Mouse (Mus musculus) liver, postnatal 0 days (tissue): ENCODE data around the gene Nfu1. TPM values are rescaled to one million over a fixed set of nuclear protein-coding genes. Genes with fewer than 3 reads are reported as not detected.

Source experiments
- ATAC-seq: fragments of 200-750 bp; cut with Nextera tagmentation; 2 replicates; pipeline ENCODE4 v1.8.0; 2017; ENCODE audit warnings: mild to moderate bottlenecking, moderate library complexity
- DNase-seq: peaks from one replicate; pipeline ENCODE4 v3.0.0-alpha.2; 2016
- H3K27ac ChIP-seq: fragments of 300-500 bp; sonication (generic); 2 replicates; pipeline ENCODE4 v1.5.1; 2014; ENCODE audit warnings: antibody characterized with exemption, moderate library complexity, mild to moderate bottlenecking, low read depth
- H3K27me3 ChIP-seq: fragments of 300-500 bp; sonication (generic); 2 replicates; pipeline ENCODE4 v1.6.1; 2014; ENCODE audit warnings: low read length, control low read depth, mixed read lengths; ENCODE audit not compliant: insufficient read depth
- H3K36me3 ChIP-seq: fragments of 300-500 bp; sonication (generic); replicated peaks from 2 replicates; pipeline ENCODE4 v1.6.1; 2014; ENCODE audit warnings: mild to moderate bottlenecking, control low read depth, low read length, moderate library complexity, mixed read lengths; ENCODE audit not compliant: insufficient read depth
- H3K4me1 ChIP-seq: fragments of 300-500 bp; sonication (generic); 2 replicates; pipeline ENCODE4 v1.6.1; 2014; ENCODE audit warnings: antibody characterized with exemption, mild to moderate bottlenecking, control low read depth; ENCODE audit not compliant: insufficient read depth
- H3K4me2 ChIP-seq: fragments of 300-500 bp; sonication (generic); 2 replicates; pipeline ENCODE4 v1.6.1; 2014; ENCODE audit warnings: low read depth, mild to moderate bottlenecking, low read length, moderate library complexity, mixed read lengths
- H3K4me3 ChIP-seq: fragments of 300-500 bp; sonication (generic); 2 replicates; pipeline ENCODE4 v1.5.1; 2014; ENCODE audit warnings: low read depth, low read length
- H3K9ac ChIP-seq: fragments of 300-500 bp; sonication (generic); replicated peaks from 2 replicates; pipeline ENCODE4 v1.6.1; 2014; ENCODE audit warnings: mild to moderate bottlenecking, moderate library complexity
- H3K9me3 ChIP-seq: fragments of 300-500 bp; sonication (generic); 2 replicates; pipeline ENCODE4 v1.6.1; 2016; ENCODE audit warnings: mild to moderate bottlenecking, control low read depth, low read length, mixed read lengths
- CTCF ChIP-seq: sonication (generic); IDR thresholded peaks from 2 replicates; pipeline ENCODE4 v1.5.1; 2016; ENCODE audit warnings: antibody characterized with exemption, low read depth
- EP300 ChIP-seq: IDR thresholded peaks from 2 replicates; pipeline ENCODE4 v1.6.1; 2016; ENCODE audit warnings: antibody characterized with exemption, low read depth, mild to moderate bottlenecking
- WGBS: fragments of 180-500 bp; shearing (Covaris S2); extraction: QIAGEN DNeasy Blood & Tissue Kit; methylation state at CpG from one replicate; pipeline ENCODE4 v1.1.7; 2014; ENCODE audit not compliant: insufficient replicate concordance; 5-methylcytosine and 5-hydroxymethylcytosine counted together
- polyA plus RNA-seq: library from polyadenylated mRNA; unstranded; fragments of >200 nt; fragmentation: Nextera tagmentation; extraction: Ambion mirVana; gene quantifications from 2 replicates; pipeline ENCODE4 v1.2.1, GENCODE M21; 2015

Nfu1 gene
- polyA plus RNA-seq, 1 experiment from 2014 or later: 53.5 TPM

DNA sequence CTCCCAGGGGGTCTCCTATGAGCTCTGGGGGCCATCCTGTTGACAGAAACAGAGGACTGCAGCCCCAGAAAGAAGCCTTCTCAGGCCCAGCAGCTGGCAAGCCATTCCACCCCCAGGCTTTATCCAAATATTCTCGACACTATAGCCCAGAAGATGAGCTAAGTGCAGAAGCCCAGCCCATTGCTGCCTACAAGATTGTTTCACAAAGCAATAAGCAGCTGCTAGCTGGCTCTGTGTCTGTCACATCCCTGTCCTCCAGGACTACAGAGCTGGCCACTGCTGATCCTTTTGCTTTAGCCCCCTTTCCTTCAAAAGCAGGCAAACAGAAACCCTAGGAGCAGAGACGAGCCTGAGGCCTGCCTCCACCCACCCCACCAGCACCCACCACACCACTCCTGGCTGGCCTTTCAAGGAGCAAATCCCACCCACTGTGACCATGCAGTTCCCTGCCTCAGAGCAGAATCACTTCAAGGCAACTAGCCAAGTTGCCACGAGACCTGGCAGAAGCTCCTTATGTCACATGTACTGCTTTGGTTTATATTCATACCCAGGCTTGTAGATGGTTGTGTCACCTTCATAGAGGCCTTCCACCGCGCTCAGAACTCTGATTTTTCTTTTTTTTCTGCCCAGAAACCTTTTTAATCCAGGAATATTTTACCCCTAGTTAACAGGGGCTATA lies 12.3 kb upstream of the Nfu1 start:
- WGBS: 86% methylated on average over 5 of the region's 5 CpGs
- Histone ChIP-seq H3K9me3 (no peaks in the 10 kb centered on the region), H3K36me3 (peaks cover 15% of the 10 kb centered on the region), H3K4me3 (no peak overlapping the region), H3K4me2 (no peak overlapping the region), H3K9ac (no peak overlapping the region), H3K27ac (no peak overlapping the region), H3K27me3 (no peaks in the 10 kb centered on the region), H3K4me1 (no peaks in the 10 kb centered on the region)
- ATAC-seq (no peak), DNase-seq (no peak)
- no peak for TF ChIP-seq CTCF
- TF ChIP-seq EP300: no peak

DNA sequence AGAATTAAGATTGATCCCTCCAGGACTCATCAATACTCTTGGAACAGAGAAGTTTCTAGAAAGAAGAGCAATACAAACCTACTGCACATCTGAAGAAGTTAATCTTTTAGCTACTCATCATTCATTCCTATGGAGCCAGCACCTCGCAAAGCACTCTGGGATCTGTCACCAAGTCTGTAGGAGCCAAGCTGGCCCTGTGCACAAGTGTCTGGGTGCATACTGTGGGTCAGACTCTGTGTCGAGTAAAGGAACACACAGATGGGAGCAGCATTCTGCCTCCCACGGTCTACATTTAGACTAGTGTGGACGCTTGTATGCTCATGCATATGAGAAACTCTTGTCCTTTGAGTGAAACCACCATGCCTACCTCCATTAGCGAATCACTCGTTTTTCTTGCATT lies 11.7 kb upstream of the Nfu1 start:
- 84% methylated on average over 6 of the region's 6 CpGs for WGBS
- TF ChIP-seq EP300 (no peak), CTCF (no peak)
- ATAC-seq: no peak
- no peak overlapping the region for H3K27ac ChIP-seq
- H3K4me3 ChIP-seq: no peak overlapping the region
- no peaks in the 10 kb centered on the region for H3K27me3 ChIP-seq
- no peak for DNase-seq
- peaks cover 15% of the 10 kb centered on the region for H3K36me3 ChIP-seq
- no peak overlapping the region for H3K4me2 ChIP-seq
- H3K4me1 ChIP-seq: peaks cover 3% of the 10 kb centered on the region
- no peaks in the 10 kb centered on the region for H3K9me3 ChIP-seq
- H3K9ac ChIP-seq: no peak overlapping the region

DNA sequence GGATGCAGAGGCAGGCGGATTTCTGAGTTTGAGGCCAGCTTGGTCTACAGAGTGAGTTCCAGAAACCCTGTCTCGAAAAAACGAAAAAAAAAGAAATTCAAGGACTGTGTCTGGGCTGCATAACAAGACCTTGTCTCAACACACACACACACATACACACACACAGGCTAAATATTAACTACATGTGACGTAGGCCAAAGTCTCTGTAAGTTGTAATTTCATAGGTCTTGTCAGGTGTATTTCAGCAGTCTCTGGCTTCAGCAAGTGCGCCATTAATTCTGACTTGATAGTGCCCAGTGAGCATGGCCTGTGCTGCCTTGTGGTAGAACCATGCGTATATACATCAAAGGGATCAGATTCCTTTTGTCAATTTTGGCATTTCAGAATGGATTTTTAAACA lies 7.0 kb upstream of the Nfu1 start:
- ATAC-seq (peak; percentile 68), DNase-seq (no peak)
- no peak overlapping the region for H3K27ac ChIP-seq

DNA sequence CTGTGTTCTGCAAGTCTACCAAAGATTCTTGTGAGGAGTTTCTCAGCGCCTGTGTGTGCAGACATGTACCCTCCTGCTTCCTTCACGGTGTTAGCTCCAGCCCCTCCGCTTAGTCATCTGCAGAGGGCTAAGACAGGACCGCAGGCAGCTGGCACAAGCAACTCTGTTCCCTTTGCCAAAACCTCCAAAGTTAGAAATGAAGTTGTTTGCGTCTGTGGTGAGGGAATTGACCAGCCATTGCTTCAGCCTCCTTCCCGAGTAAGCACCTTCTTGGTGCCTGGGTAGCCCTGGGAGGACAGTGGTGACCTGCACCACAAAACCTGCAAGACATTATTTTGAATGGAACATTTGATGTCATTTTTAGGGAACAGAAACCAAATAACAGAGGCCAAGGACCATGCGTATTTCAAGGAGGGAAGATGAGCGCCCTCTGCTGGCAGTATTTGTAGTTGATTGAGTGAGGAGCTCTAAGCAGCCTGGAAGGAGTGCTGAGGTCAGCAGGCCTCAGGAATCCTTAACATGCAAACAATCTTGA lies 6.4 kb upstream of the Nfu1 start:
- Histone ChIP-seq H3K36me3 (peaks cover 12% of the 10 kb centered on the region), H3K4me3 (no peak overlapping the region), H3K9me3 (no peaks in the 10 kb centered on the region), H3K4me1 (peaks cover 7% of the 10 kb centered on the region), H3K27me3 (no peaks in the 10 kb centered on the region), H3K9ac (no peak overlapping the region), H3K4me2 (no peak overlapping the region), H3K27ac (no peak overlapping the region)
- TF ChIP-seq EP300: no peak
- peak; percentile 92 for TF ChIP-seq CTCF
- WGBS: 38% methylated on average over 8 of the region's 8 CpGs
- peak; percentile 84 for DNase-seq
- ATAC-seq: peak; percentile 57; the same call in 1 of the 2 replicates

More for the DNA sequence above, 7.0 kb upstream of the Nfu1 start:
- Histone ChIP-seq H3K27me3 (no peaks in the 10 kb centered on the region), H3K4me3 (no peak overlapping the region), H3K4me1 (peaks cover 7% of the 10 kb centered on the region), H3K36me3 (peaks cover 15% of the 10 kb centered on the region), H3K9ac (no peak overlapping the region), H3K4me2 (no peak overlapping the region), H3K9me3 (no peaks in the 10 kb centered on the region)
- TF ChIP-seq EP300: no peak
- TF ChIP-seq CTCF: no peak
- 71% methylated on average over 6 of the region's 6 CpGs for WGBS

DNA sequence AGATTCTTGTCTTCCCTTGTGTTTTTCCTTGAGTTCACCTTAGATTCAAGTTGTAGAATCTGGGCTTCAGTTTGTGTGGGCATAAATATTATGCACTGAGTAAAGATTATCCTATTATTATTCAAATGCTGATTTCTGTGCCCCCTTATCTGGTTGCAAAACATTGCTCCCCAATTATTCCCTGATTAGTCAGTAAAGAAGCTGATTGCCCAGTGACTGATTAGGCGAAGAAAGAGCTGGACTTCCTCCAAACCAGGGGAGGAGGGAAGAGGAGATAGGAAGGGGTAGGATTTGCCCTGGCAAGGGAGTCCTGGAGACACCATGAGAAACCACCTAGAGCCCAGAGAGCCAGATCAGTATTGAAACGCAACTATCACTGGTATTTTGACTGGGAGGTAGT lies 4.9 kb upstream of the Nfu1 start:
- WGBS: 62% methylated on average over 2 of the region's 2 CpGs
- ATAC-seq: no peak
- no peak for TF ChIP-seq CTCF
- TF ChIP-seq EP300: no peak

DNA sequence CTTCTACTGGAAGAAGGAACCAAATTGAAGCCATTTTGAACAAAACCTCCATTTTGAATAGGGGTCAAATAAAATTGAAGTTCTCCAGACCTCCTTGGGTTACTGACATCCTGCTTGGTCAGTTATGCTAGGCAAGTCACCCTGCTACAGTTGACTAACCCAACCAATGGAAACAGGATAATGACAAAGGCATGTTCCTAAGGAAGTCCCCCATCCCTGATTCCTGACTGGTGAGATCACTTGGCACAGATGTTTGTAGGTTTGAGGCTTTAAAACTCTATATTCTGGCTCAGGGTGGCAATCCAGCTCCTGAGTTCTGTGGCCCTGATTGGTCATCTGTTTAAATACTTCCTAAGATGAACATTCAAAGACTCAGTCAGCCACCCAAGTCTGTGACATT lies 3.5 kb upstream of the Nfu1 start:
- H3K4me1 ChIP-seq: peaks cover 16% of the 10 kb centered on the region
- H3K36me3 ChIP-seq: no peaks in the 10 kb centered on the region
- no peak overlapping the region for H3K4me2 ChIP-seq
- H3K9ac ChIP-seq: no peak overlapping the region
- no peak for TF ChIP-seq CTCF
- no peak for TF ChIP-seq EP300
- no peak for ATAC-seq
- no peaks in the 10 kb centered on the region for H3K27me3 ChIP-seq
- no peak overlapping the region for H3K27ac ChIP-seq
- no peak for DNase-seq
- no peaks in the 10 kb centered on the region for H3K9me3 ChIP-seq
- H3K4me3 ChIP-seq: no peak overlapping the region

More for the DNA sequence above, 4.9 kb upstream of the Nfu1 start:
- DNase-seq: no peak
- H3K4me3 ChIP-seq: no peak overlapping the region
- H3K9me3 ChIP-seq: no peaks in the 10 kb centered on the region
- H3K27ac ChIP-seq: no peak overlapping the region
- peaks cover 7% of the 10 kb centered on the region for H3K4me1 ChIP-seq
- no peak overlapping the region for H3K9ac ChIP-seq
- no peak overlapping the region for H3K4me2 ChIP-seq
- H3K27me3 ChIP-seq: no peaks in the 10 kb centered on the region
- no peaks in the 10 kb centered on the region for H3K36me3 ChIP-seq
